Mouse (Mus musculus) lung, adult 2 months (tissue): Measurements from ENCODE around the gene Rfx7.

Experiments
- CTCF ChIP-seq: fragments of 200-500 bp; IDR thresholded peaks from 2 replicates; pipeline ENCODE4 v1.5.1; 2011; ENCODE audit warnings: mild to moderate bottlenecking, low read length, control low read depth; ENCODE audit not compliant: insufficient read depth
- POLR2A ChIP-seq: fragments of 200-500 bp; IDR thresholded peaks from 2 replicates; pipeline ENCODE4 v1.6.1; 2011; ENCODE audit warnings: low read depth, mild to moderate bottlenecking, control low read depth, low read length, borderline replicate concordance; ENCODE audit errors: extremely low read depth

GRCm38 (mm10) chr9:72492194-72492565, 39.9 kb upstream of the Rfx7 start, which contains the start of gene Tex9:
- TF ChIP-seq POLR2A (no peak), CTCF (no peak)
